Mouse (Mus musculus) lung, embryonic 16.5 days (tissue): ENCODE results near the gene Cnnm3. TPM values are rescaled to one million over a fixed set of nuclear protein-coding genes. Genes with fewer than 3 reads are reported as not detected.

ENCODE experiments used
- ATAC-seq: fragments of 200-750 bp; cut with Nextera tagmentation; 2 replicates; pipeline ENCODE4 v1.8.0; 2017; ENCODE audit warnings: low read depth, mild to moderate bottlenecking, moderate library complexity
- H3K27ac ChIP-seq: fragments of 300-500 bp; sonication (generic); 2 replicates; pipeline ENCODE4 v1.5.1; 2014; ENCODE audit warnings: mild to moderate bottlenecking, control low read depth, low read length
- H3K27me3 ChIP-seq: fragments of 300-500 bp; sonication (generic); 2 replicates; pipeline ENCODE4 v1.6.1; 2014; ENCODE audit warnings: low read depth, low read length, mixed read lengths; ENCODE audit not compliant: control insufficient read depth, insufficient read depth
- H3K36me3 ChIP-seq: fragments of 300-500 bp; sonication (generic); 2 replicates; pipeline ENCODE4 v1.6.1; 2014; ENCODE audit warnings: low read length; ENCODE audit not compliant: control insufficient read depth, insufficient read depth
- H3K4me1 ChIP-seq: fragments of 300-500 bp; sonication (generic); replicated peaks from 2 replicates; pipeline ENCODE4 v1.6.1; 2014; ENCODE audit warnings: low read length, mixed read lengths; ENCODE audit not compliant: control insufficient read depth, insufficient read depth
- H3K4me2 ChIP-seq: fragments of 300-500 bp; sonication (generic); 2 replicates; pipeline ENCODE4 v1.6.1; 2014; ENCODE audit warnings: low read depth, low read length, control low read depth
- H3K4me3 ChIP-seq: fragments of 300-500 bp; sonication (generic); 2 replicates; pipeline ENCODE4 v1.5.1; 2014; ENCODE audit warnings: mild to moderate bottlenecking, low read length, control low read depth
- H3K9ac ChIP-seq: fragments of 300-500 bp; sonication (generic); 2 replicates; pipeline ENCODE4 v1.6.1; 2014; ENCODE audit warnings: low read length, control low read depth
- H3K9me3 ChIP-seq: fragments of 300-500 bp; sonication (generic); 2 replicates; pipeline ENCODE4 v1.6.1; 2016; ENCODE audit warnings: low read length; ENCODE audit not compliant: control insufficient read depth
- WGBS: fragments of 180-500 bp; shearing (Covaris S2); extraction: QIAGEN DNeasy Blood & Tissue Kit; methylation state at CpG from one replicate; pipeline ENCODE4 v1.1.7; 2014; 5-methylcytosine and 5-hydroxymethylcytosine counted together
- polyA plus RNA-seq: library from polyadenylated mRNA; unstranded; fragments of >200 nt; fragmentation: Nextera tagmentation; extraction: Ambion mirVana; gene quantifications from 2 replicates; pipeline ENCODE4 v1.2.1, GENCODE M21; 2015

Cnnm3 gene
- polyA plus RNA-seq, 1 experiment from 2014 or later, result 3.5 TPM

- 71% methylated on average over 2 of the region's 2 CpGs for WGBS
- H3K4me1 ChIP-seq, result peaks cover 19% of the 10 kb centered on the region
Observed at GRCm38 (mm10) chr1:36563197-36563596, 51.5 kb downstream of the Cnnm3 start.

GRCm38 (mm10) chr1:36563632-36564031, 52.0 kb downstream of the Cnnm3 start:
- Histone ChIP-seq H3K4me1 (peaks cover 22% of the 10 kb centered on the region), H3K27me3 (no peaks in the 10 kb centered on the region), H3K27ac (no peak overlapping the region), H3K9me3 (no peaks in the 10 kb centered on the region), H3K9ac (no peak overlapping the region), H3K36me3 (no peaks in the 10 kb centered on the region), H3K4me2 (no peak overlapping the region), H3K4me3 (no peak overlapping the region)
- no peak for ATAC-seq
- 58% methylated on average over 4 of the region's 4 CpGs for WGBS

More at GRCm38 (mm10) chr1:36563197-36563596, 51.5 kb downstream of the Cnnm3 start:
- no peak for ATAC-seq
- Histone ChIP-seq H3K9ac (peak overlapping the region; percentile 26; the same call in 1 of the 2 replicates), H3K27me3 (no peaks in the 10 kb centered on the region), H3K36me3 (no peaks in the 10 kb centered on the region), H3K9me3 (no peaks in the 10 kb centered on the region), H3K4me2 (no peak overlapping the region), H3K27ac (no peak overlapping the region), H3K4me3 (no peak overlapping the region)

GRCm38 (mm10) chr1:36564101-36564500, 52.4 kb downstream of the Cnnm3 start:
- Histone ChIP-seq H3K4me3 (no peak overlapping the region), H3K27me3 (no peaks in the 10 kb centered on the region), H3K4me2 (no peak overlapping the region), H3K9ac (no peak overlapping the region), H3K9me3 (no peaks in the 10 kb centered on the region), H3K36me3 (no peaks in the 10 kb centered on the region), H3K4me1 (peaks cover 22% of the 10 kb centered on the region), H3K27ac (no peak overlapping the region)
- 71% methylated on average over 6 of the region's 6 CpGs for WGBS
- no peak for ATAC-seq

GRCm38 (mm10) chr1:36566425-36566824, 54.8 kb downstream of the Cnnm3 start:
- no peak for ATAC-seq
- Histone ChIP-seq H3K27ac (no peak overlapping the region), H3K4me3 (no peak overlapping the region), H3K9ac (no peak overlapping the region), H3K4me1 (peaks cover 30% of the 10 kb centered on the region), H3K27me3 (no peaks in the 10 kb centered on the region), H3K4me2 (no peak overlapping the region), H3K9me3 (no peaks in the 10 kb centered on the region), H3K36me3 (no peaks in the 10 kb centered on the region)
- 21% methylated on average over 2 of the region's 2 CpGs for WGBS

GRCm38 (mm10) chr1:36567818-36568603, 56.3 kb downstream of the Cnnm3 start:
- peak overlapping the region; percentile 33; the same call in 1 of the 2 replicates for H3K9ac ChIP-seq
- H3K27me3 ChIP-seq, result no peaks in the 10 kb centered on the region
- H3K4me2 ChIP-seq, result no peak overlapping the region
- WGBS, result 38% methylated on average over 21 of the region's 21 CpGs
- no peak overlapping the region for H3K4me3 ChIP-seq
- peaks cover 38% of the 10 kb centered on the region for H3K4me1 ChIP-seq
- H3K9me3 ChIP-seq, result no peaks in the 10 kb centered on the region
- ATAC-seq, result peak; percentile 24; the same call in 1 of the 2 replicates
- peak overlapping the region; percentile 72 for H3K27ac ChIP-seq
- no peaks in the 10 kb centered on the region for H3K36me3 ChIP-seq

- 46% methylated on average over 4 of the region's 4 CpGs for WGBS
- peaks cover 41% of the 10 kb centered on the region for H3K4me1 ChIP-seq
- H3K4me2 ChIP-seq, result no peak overlapping the region
Observed at GRCm38 (mm10) chr1:36568776-36569175, 57.1 kb downstream of the Cnnm3 start.

GRCm38 (mm10) chr1:36569694-36570276, 58.1 kb downstream of the Cnnm3 start:
- H3K4me3 ChIP-seq, result no peak overlapping the region
- no peaks in the 10 kb centered on the region for H3K9me3 ChIP-seq
- no peak overlapping the region for H3K9ac ChIP-seq
- H3K4me1 ChIP-seq, result peaks cover 50% of the 10 kb centered on the region
- H3K27ac ChIP-seq, result peak overlapping the region; percentile 72
- no peak overlapping the region for H3K4me2 ChIP-seq
- 39% methylated on average over 7 of the region's 7 CpGs for WGBS
- no peaks in the 10 kb centered on the region for H3K36me3 ChIP-seq
- ATAC-seq, result no peak
- no peaks in the 10 kb centered on the region for H3K27me3 ChIP-seq

More at GRCm38 (mm10) chr1:36568776-36569175, 57.1 kb downstream of the Cnnm3 start:
- H3K9ac ChIP-seq, result 0 out of 2 replicates have a peak overlapping the region, but pooled peaks have one; percentile 2
- H3K27me3 ChIP-seq, result no peaks in the 10 kb centered on the region
- H3K27ac ChIP-seq, result peak overlapping the region; percentile 72
- H3K9me3 ChIP-seq, result no peaks in the 10 kb centered on the region
- H3K4me3 ChIP-seq, result no peak overlapping the region
- no peaks in the 10 kb centered on the region for H3K36me3 ChIP-seq
- no peak for ATAC-seq

GRCm38 (mm10) chr1:36570320-36570719, 58.7 kb downstream of the Cnnm3 start:
- WGBS, result 84% methylated on average over 5 of the region's 5 CpGs
- H3K36me3 ChIP-seq, result no peaks in the 10 kb centered on the region
- H3K27me3 ChIP-seq, result no peaks in the 10 kb centered on the region
- peak overlapping the region; percentile 17; the same call in 1 of the 2 replicates for H3K27ac ChIP-seq
- H3K4me1 ChIP-seq, result peaks cover 54% of the 10 kb centered on the region
- H3K4me2 ChIP-seq, result no peak overlapping the region
- H3K4me3 ChIP-seq, result no peak overlapping the region
- no peaks in the 10 kb centered on the region for H3K9me3 ChIP-seq
- H3K9ac ChIP-seq, result no peak overlapping the region
- peak; percentile 21; the same call in 1 of the 2 replicates for ATAC-seq

GRCm38 (mm10) chr1:36571627-36572026, 60.0 kb downstream of the Cnnm3 start:
- Histone ChIP-seq H3K27ac (peak overlapping the region; percentile 28; the same call in 1 of the 2 replicates), H3K4me2 (no peak overlapping the region), H3K27me3 (no peaks in the 10 kb centered on the region), H3K4me3 (no peak overlapping the region), H3K9me3 (no peaks in the 10 kb centered on the region), H3K4me1 (peaks cover 61% of the 10 kb centered on the region), H3K36me3 (no peaks in the 10 kb centered on the region), H3K9ac (no peak overlapping the region)
- peak; percentile 16; the same call in 1 of the 2 replicates for ATAC-seq
- 46% methylated on average over 6 of the region's 6 CpGs for WGBS
